Mouse (Mus musculus): ENCODE measurements around the gene Fbxl13.

- TF ChIP-seq POLR2AphosphoS2 (IDR thresholded peaks at IDR 0.05; ENCODE audit: insufficient read length, low read depth) (no peak), E2F4 (IDR thresholded peaks at IDR 0.05; ENCODE audit: insufficient read depth) (no peak), POLR2A (IDR thresholded peaks at IDR 0.05; ENCODE audit: insufficient read length, low read depth) (no peak), MAX (IDR thresholded peaks at IDR 0.05; ENCODE audit: low read depth) (no peak), SRF (IDR thresholded peaks at IDR 0.05; ENCODE audit: control insufficient read depth, insufficient read length, low read depth) (no peak), MYOG (IDR thresholded peaks at IDR 0.05; ENCODE audit: control insufficient read depth in 1 of 3, insufficient read depth in 1 of 3, insufficient read length in 2 of 3, low read depth in 2 of 3) (no peak), USF1 (IDR thresholded peaks at IDR 0.05; ENCODE audit: low read depth) (no peak)
Measured at GRCm38 (mm10) chr5:21578136-21578535, 67.3 kb downstream of the Fbxl13 start.

All from myocyte (in vitro differentiated cells).